Mouse (Mus musculus): ENCODE results near the gene Aqp9. TPM values are rescaled to one million over a fixed set of nuclear protein-coding genes. Genes with fewer than 3 reads are reported as not detected.

Gene Aqp9
- polyA plus RNA-seq, 1 experiment, result 1.5 TPM

DNA sequence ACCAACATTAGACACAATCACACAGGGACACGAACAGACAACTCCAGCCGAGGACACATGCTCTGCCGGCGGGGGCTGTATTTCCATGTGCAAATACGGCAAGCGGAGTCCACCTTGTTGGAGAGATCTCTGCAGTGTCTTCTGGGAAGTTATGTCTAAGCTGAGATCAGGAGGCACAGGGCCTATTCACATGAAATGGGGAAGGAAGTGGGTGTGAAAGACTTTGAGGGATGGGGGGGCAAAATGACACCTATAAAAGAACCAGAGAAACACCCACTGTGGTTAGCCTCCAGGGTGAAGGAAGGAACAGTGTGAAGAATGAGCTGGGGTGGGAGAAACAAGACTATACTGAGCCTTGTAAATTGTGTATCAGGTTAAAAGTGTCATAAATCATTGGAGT, 3.4 kb downstream of the Aqp9 start:
- peak; percentile 29 for DNase-seq
- peaks cover 21% of the 10 kb centered on the region for H3K4me1 ChIP-seq (replicated peaks; ENCODE audit: control insufficient read depth, insufficient read depth, low read length)
- WGBS, result 6% methylated on average over 6 of the region's 6 CpGs
- TF ChIP-seq CTCF (IDR thresholded peaks at IDR 0.05; ENCODE audit: borderline replicate concordance, control insufficient read depth, extremely low read depth, insufficient read depth, low read length, poor library complexity), result no peak
- TF ChIP-seq POLR2A (IDR thresholded peaks at IDR 0.05; ENCODE audit: control insufficient read depth, extremely low read depth, insufficient read depth, low read length, poor library complexity), result no peak
- no peak overlapping the region for H3K27ac ChIP-seq (ENCODE audit: control insufficient read depth, insufficient read depth, low read length)
- H3K4me3 ChIP-seq (ENCODE audit: control insufficient read depth, insufficient read depth, low read length), result no peak overlapping the region
- H3K36me3 ChIP-seq (ENCODE audit: control insufficient read depth, insufficient read depth, low read length), result no peaks in the 10 kb centered on the region
- no peaks in the 10 kb centered on the region for H3K27me3 ChIP-seq (ENCODE audit: control insufficient read depth, insufficient read depth, low read length)

DNA sequence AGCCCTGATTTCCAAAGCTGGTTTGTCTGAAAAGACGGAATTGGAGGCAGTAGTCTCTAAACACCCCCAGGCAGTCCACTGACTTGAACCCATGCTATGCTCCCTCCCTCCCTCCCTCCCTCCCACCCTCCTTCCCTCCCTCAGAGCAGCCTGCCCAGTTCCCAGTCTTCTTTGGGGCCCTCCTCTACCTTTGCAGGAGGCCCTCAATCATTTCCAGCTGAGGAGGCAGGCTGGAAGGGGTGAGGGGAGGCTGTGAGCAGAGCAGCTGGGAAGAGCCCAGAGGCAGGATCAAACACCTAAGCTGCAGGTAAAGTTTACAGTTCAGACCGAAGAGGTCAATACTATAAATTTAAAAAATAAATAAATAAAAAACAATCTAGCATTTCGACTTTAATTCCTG, 4.1 kb downstream of the Aqp9 start:
- peaks cover 21% of the 10 kb centered on the region for H3K4me1 ChIP-seq (replicated peaks; ENCODE audit: control insufficient read depth, insufficient read depth, low read length)
- TF ChIP-seq CTCF (IDR thresholded peaks at IDR 0.05; ENCODE audit: borderline replicate concordance, control insufficient read depth, extremely low read depth, insufficient read depth, low read length, poor library complexity) (no peak), POLR2A (IDR thresholded peaks at IDR 0.05; ENCODE audit: control insufficient read depth, extremely low read depth, insufficient read depth, low read length, poor library complexity) (no peak)
- WGBS, result 72% methylated on average over 3 of the region's 3 CpGs

DNA sequence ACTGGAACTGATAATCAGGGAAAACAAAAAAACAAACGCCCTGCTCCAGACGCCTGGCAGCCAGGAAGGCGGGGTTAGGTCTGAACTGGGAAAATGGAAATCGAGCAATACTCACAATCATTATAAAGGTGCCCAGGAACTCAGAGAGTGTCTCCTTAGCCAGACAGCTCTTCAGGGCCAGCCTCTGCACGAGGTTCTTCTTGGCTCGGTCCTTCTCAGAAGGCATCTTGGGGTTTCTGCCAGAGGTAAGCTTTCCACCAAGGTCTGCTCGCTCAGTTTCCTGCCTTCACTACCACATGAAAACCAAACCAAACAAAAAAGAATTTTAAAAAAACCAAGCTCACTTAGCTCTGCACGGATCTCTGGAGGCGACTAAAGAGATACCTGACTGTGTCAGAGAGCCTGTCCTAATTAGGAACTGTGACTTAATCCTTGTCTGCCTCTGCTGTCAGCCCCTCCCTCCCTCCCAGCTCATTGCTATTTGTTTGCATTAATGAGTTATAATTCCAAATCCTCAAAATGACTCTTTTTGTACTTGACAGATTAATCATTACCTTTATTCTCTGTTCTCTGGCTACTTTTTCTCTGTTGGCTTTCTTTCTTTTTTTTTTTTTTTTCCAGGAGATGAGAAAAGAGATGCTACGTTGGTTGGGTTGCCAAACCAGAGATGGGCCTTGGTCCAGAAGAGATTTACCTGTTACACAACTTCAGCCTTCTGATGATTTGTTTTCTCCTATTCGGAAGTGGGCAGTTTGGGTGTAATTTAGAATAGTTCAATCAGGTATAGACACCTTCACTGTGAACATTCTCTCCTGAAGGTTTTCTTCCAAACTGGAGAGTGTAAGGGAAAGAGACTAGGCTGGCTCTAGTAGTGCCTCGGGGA, 5.4 kb downstream of the Aqp9 start:
- no peaks in the 10 kb centered on the region for H3K36me3 ChIP-seq (ENCODE audit: control insufficient read depth, insufficient read depth, low read length)
- no peaks in the 10 kb centered on the region for H3K27me3 ChIP-seq (ENCODE audit: control insufficient read depth, insufficient read depth, low read length)
- TF ChIP-seq CTCF (IDR thresholded peaks at IDR 0.05; ENCODE audit: borderline replicate concordance, control insufficient read depth, extremely low read depth, insufficient read depth, low read length, poor library complexity) (no peak), POLR2A (IDR thresholded peaks at IDR 0.05; ENCODE audit: control insufficient read depth, extremely low read depth, insufficient read depth, low read length, poor library complexity) (no peak)
- H3K27ac ChIP-seq (ENCODE audit: control insufficient read depth, insufficient read depth, low read length), result peak overlapping the region; percentile 23; the same call in 1 of the 2 replicates
- 22% methylated on average over 12 of the region's 12 CpGs for WGBS
- H3K4me1 ChIP-seq (replicated peaks; ENCODE audit: control insufficient read depth, insufficient read depth, low read length), result peaks cover 21% of the 10 kb centered on the region
- H3K4me3 ChIP-seq (ENCODE audit: control insufficient read depth, insufficient read depth, low read length), result no peak overlapping the region
- DNase-seq, result peak; percentile 6

More for the DNA sequence above, 4.1 kb downstream of the Aqp9 start:
- DNase-seq, result no peak
- Histone ChIP-seq H3K27me3 (ENCODE audit: control insufficient read depth, insufficient read depth, low read length) (no peaks in the 10 kb centered on the region), H3K36me3 (ENCODE audit: control insufficient read depth, insufficient read depth, low read length) (no peaks in the 10 kb centered on the region), H3K4me3 (ENCODE audit: control insufficient read depth, insufficient read depth, low read length) (no peak overlapping the region), H3K27ac (ENCODE audit: control insufficient read depth, insufficient read depth, low read length) (no peak overlapping the region)

DNA sequence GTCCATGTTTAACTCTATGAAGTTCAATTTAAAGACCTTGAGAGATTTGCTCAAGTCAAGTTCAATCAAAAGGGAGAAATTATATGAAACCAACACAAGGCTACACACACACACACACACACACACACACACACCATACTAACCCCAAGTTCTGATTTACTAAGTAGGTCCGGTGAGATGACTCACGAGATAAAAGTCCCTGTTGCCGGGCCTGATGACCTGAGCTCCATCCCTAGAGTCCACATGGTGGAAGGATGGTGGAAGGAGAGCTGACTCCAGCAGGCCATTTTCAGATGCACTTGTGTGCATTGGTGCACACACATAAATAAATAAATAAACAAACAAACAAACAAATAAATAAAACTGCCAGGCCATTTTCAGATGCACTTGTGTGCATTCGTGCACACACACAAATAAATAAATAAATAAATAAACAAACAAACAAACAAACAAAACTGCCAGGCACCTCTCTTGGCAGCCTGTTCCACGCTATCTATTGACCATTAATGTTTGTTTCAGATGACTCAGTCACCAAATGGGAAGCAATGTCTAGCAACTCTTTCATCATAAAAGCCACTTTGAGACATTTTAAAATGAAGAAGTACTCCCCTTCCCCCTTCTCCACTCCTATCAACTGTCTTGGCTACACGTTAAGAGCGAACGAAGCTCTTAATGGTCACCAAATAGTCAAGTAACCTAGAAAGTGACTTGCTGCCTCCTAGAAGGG, 6.2 kb downstream of the Aqp9 start:
- no peak for TF ChIP-seq POLR2A (IDR thresholded peaks at IDR 0.05; ENCODE audit: control insufficient read depth, extremely low read depth, insufficient read depth, low read length, poor library complexity)
- no peak for TF ChIP-seq CTCF (IDR thresholded peaks at IDR 0.05; ENCODE audit: borderline replicate concordance, control insufficient read depth, extremely low read depth, insufficient read depth, low read length, poor library complexity)
- Histone ChIP-seq H3K36me3 (ENCODE audit: control insufficient read depth, insufficient read depth, low read length) (no peaks in the 10 kb centered on the region), H3K27ac (ENCODE audit: control insufficient read depth, insufficient read depth, low read length) (peak overlapping the region; percentile 23; the same call in 1 of the 2 replicates), H3K27me3 (ENCODE audit: control insufficient read depth, insufficient read depth, low read length) (no peaks in the 10 kb centered on the region), H3K4me1 (replicated peaks; ENCODE audit: control insufficient read depth, insufficient read depth, low read length) (peaks cover 21% of the 10 kb centered on the region), H3K4me3 (ENCODE audit: control insufficient read depth, insufficient read depth, low read length) (no peak overlapping the region)
- DNase-seq, result no peak
- 45% methylated on average over 8 of the region's 8 CpGs for WGBS

DNA sequence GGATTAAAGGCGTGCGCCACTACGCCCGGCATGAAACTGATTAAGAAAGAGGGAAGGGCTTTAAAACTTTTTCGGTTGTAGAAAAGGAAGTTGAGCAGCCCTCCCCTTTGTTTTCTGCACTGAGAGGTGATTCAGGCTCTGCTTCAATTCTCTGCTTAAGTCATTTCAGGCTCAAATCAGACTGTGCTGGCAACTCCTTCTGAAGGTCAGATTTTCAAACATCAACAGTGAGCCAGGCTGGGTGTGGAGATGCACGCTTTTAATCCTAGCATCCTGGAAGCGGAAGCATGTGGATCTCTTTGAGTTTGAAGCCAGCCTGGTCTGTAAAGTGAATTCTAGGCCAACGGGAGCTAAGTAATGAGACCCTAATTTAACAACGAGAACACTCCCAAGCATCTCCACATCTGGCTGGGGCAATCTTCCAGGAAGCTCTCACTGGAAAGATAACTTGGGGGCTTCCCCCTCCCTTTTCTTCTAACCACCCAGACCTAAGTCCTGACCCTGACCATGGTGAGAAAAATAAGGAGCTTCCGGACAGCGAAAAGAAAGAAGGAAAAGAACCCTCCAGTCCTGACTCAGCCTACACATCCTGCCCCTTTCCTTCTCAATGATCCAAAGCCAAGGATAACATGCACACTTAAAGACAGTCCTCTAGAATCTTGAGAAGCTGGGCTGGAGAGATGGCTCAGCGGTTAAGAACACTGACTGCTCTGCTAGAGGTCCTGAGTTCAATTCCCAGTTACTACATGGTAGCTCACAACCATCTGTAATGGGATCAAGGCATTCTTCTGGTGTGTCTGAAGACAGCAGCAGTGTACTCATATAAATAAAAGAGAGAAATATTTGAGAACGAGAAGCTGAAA, 7.4 kb downstream of the Aqp9 start:
- Histone ChIP-seq H3K36me3 (ENCODE audit: control insufficient read depth, insufficient read depth, low read length) (no peaks in the 10 kb centered on the region), H3K4me1 (replicated peaks; ENCODE audit: control insufficient read depth, insufficient read depth, low read length) (peaks cover 18% of the 10 kb centered on the region), H3K4me3 (ENCODE audit: control insufficient read depth, insufficient read depth, low read length) (no peak overlapping the region), H3K27me3 (ENCODE audit: control insufficient read depth, insufficient read depth, low read length) (no peaks in the 10 kb centered on the region), H3K27ac (ENCODE audit: control insufficient read depth, insufficient read depth, low read length) (no peak overlapping the region)
- DNase-seq, result no peak
- no peak for TF ChIP-seq POLR2A (IDR thresholded peaks at IDR 0.05; ENCODE audit: control insufficient read depth, extremely low read depth, insufficient read depth, low read length, poor library complexity)
- no peak for TF ChIP-seq CTCF (IDR thresholded peaks at IDR 0.05; ENCODE audit: borderline replicate concordance, control insufficient read depth, extremely low read depth, insufficient read depth, low read length, poor library complexity)
- 60% methylated on average over 13 of the region's 13 CpGs for WGBS

DNA sequence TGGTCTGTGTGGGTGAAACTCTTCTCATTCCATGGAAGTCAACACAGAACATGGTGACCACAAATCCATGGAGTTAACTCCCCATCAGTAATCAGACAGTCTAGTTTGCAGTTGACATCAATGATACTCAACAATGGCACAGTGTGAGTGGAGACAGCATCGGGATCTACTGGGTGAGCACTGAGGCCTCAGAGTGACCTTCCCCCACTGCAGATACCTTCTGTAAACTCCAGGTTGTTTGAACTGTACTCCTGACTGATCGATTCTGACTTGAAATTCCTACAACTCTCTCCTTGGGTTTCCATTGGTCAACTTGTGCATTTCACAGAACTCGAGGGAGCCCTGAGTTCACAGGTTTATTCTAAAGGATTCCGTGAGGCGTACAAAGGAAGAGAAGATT, 8.8 kb downstream of the Aqp9 start:
- TF ChIP-seq CTCF (IDR thresholded peaks at IDR 0.05; ENCODE audit: borderline replicate concordance, control insufficient read depth, extremely low read depth, insufficient read depth, low read length, poor library complexity) (no peak), POLR2A (IDR thresholded peaks at IDR 0.05; ENCODE audit: control insufficient read depth, extremely low read depth, insufficient read depth, low read length, poor library complexity) (no peak)
- Histone ChIP-seq H3K27ac (ENCODE audit: control insufficient read depth, insufficient read depth, low read length) (no peak overlapping the region), H3K4me3 (ENCODE audit: control insufficient read depth, insufficient read depth, low read length) (no peak overlapping the region), H3K4me1 (replicated peaks; ENCODE audit: control insufficient read depth, insufficient read depth, low read length) (peaks cover 13% of the 10 kb centered on the region), H3K36me3 (ENCODE audit: control insufficient read depth, insufficient read depth, low read length) (no peaks in the 10 kb centered on the region), H3K27me3 (ENCODE audit: control insufficient read depth, insufficient read depth, low read length) (no peaks in the 10 kb centered on the region)
- WGBS, result 96% methylated on average over 5 of the region's 5 CpGs
- DNase-seq, result no peak

Measured in thymus, adult 2 months (tissue).